Mouse (Mus musculus) gastrocnemius, postnatal 25 days (tissue): ENCODE data around the gene Rsad1. TPM values are rescaled to one million over a fixed set of nuclear protein-coding genes. Genes with fewer than 3 reads are reported as not detected.

Source experiments
- DNase-seq: peaks from one replicate; pipeline ENCODE4 v3.0.0; 2022
- total RNA-seq, 2 experiments: library from RNA; stranded (reverse); gene quantifications; 1 replicate in 1 of 2; 2 replicates in 1 of 2; pipeline ENCODE4 v1.2.3; 2021

Gene Rsad1
- total RNA-seq, 2 experiments from 2014 or later = 2.6 to 4.1 TPM

DNA sequence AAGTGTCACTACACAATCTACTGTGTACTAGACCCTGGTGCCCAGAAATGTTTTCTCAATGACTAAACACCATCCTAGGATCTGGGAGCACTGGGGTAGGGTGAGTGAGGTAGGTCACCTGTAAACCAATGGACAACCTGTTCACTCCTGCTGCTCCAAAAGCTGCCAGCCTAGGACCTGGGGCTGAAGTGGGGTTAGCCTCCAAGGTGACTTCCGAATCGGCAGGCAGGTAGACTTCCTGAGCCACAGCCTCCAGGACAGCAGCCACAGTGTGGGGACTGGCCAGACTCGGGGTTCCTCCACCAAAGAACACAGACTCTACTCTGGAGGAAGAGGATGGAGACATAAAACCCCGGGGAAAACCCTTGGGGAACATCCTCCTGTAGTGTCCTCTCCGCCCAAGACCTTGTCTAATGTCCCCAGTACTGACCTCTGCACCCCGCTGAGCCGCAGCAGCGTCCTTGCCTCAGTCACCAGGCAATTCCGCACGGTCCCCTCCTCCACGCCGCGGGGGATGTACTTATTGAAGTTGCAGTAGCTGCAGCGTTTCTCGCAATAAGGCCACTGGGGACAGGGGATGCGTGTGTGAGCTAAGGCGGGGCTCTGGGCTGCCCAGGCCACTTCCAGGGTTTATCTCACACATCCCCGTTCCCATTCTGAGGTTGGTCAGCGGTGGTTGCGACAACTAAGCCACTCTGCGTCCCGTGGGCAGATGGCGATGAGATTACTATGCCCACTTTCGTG, 842 bp downstream of the Rsad1 start:
- DNase-seq = peak; percentile 34

DNA sequence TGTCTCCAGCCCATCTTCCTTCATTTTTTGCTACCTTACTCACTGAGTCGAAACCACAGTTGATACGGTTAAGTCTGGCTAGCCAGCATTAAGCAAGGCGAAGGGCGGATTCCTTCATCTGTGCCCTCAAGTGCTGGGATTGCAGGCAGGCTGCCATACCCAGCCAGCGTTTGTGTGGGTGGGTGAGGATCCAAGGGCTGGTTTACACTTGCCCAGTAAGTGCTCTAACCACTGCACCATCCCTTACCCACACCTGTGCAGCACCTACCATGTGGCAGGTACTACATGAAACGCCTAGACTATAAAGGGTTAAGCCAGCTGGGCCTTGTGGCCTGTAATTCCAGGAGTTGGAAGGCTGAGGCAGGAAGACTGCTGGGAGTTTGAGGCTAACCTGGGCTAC, 1.8 kb downstream of the Rsad1 start:
- no peak for DNase-seq

DNA sequence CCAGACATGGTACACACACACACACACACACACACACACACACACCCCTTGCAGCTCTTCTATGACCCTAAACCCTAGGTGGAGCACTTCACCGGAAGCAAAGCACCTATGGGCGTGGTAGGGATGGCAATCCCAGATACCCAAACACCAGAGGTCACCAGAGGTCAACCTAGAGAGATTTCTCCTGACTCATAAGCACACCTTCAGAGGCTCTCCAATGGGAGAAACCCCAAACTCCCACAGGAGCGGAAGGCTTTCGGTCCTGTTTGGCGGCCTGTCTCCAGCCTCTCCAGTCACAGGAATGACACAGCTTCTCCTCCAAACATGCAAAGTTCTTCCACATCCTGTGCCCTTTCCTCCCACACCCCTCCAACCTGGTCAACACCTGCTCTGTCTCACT, 2.7 kb downstream of the Rsad1 start:
- DNase-seq = no peak

- peak; percentile 27 for DNase-seq
Measured at GRCm38 (mm10) chr11:94544422-94544821, 4.6 kb downstream of the Rsad1 start.

- peak; percentile 83 for DNase-seq
Measured at GRCm38 (mm10) chr11:94543932-94544331, 5.1 kb downstream of the Rsad1 start.

- DNase-seq = no peak
Measured at GRCm38 (mm10) chr11:94543344-94543743, 5.7 kb downstream of the Rsad1 start.

DNA sequence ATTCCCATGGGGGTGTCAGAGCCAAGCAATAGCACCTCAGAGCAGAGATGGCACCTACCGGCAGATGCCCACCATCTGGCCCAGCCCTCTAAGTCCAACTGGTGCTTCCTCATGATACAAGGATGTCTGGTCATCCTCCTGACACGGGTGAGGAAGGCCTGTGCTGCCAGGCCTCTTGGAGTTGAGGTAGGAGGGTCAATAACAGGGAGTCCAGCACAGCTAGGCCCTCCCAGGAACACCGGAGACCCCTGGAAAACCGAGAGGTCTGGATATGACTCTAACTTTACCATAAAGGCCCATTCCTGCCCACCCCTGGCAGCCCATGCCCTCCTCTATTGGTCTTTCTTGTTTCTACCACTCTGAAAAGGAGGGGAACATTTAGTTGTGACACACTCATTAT, 6.7 kb downstream of the Rsad1 start:
- DNase-seq = no peak

- no peak for DNase-seq
Measured at GRCm38 (mm10) chr11:94539761-94540160, 9.3 kb downstream of the Rsad1 start.

- no peak for DNase-seq
Measured at GRCm38 (mm10) chr11:94538733-94539292, 10.2 kb downstream of the Rsad1 start.

- DNase-seq = no peak
Measured at GRCm38 (mm10) chr11:94533171-94533570, 15.9 kb downstream of the Rsad1 start.

DNA sequence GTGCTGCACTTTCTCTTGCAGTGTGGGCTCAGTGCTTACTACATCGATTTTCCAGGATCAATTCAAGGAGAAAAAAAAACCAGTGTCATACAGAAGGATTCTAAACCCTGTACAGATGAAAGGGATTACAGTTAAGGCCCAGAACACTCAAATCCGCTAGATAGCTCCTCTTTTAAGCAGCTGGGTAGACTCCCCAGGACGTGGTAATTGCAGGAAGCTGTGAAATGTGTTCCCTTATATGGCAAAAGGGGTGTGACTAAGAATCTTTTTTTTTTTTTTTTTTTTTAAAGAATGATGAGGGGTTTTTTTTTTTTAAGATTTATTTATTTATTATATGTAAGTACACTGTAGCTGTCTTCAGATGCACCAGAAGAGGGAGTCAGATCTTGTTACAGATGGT, 20.2 kb downstream of the Rsad1 start:
- no peak for DNase-seq

- no peak for DNase-seq
Measured at GRCm38 (mm10) chr11:94526171-94526879, 22.7 kb downstream of the Rsad1 start.

DNA sequence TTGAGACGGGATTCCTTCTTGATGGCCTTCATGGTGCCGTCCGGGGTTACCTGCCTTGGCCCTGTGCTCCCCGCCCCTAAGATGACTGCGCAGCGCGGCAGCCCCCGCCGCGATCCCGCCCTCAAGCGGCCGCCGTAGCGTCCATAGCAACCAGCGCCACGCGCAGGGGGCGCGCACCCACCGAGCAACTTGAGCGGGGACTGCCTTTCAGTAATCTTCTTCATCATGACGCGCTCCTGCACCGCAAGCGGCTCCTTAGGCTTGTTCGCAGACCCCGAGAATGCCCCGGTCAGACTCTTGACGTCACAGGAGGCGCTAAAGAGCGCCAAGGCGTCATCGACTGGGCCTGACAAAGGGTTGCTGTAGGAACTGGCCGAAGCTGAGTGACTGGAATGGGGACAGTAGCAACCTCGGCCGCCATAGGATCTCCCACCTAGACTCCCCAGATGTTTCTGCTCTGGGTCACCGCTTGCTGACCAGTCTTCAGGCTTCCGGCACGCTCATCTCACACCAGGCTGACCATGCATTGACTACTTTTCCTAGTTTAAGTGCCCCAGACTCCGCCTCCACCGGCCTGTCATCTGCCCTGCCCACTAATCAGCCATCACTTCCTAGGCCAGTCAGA, 27.7 kb downstream of the Rsad1 start, which contains the start of gene Mycbpap:
TSS of gene Mycbpap (minus strand) at position 524 of the 625 bp plus-strand sequence.
- DNase-seq = no peak

DNA sequence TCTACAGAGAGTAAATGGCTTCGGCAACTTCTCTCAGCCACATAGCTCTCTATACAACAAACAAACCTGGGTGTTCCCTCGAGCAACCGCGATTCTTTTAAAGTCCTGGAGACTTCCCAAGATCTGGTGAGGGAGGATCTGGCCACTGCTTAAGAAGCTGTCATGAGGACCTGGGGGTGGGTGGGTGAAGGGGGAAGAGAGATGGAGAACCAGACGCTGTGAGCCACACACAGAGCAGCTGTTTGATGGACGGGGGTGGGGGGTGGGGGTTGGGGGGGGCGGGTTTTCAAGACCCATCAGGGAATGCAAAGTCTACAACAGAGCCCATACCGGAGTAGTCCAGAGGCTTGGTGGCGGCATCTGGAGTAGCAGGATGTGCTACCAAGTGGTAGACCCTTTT, 35.6 kb downstream of the Rsad1 start:
- DNase-seq = no peak

- no peak for DNase-seq
Measured at GRCm38 (mm10) chr11:94508976-94509375, 40.1 kb downstream of the Rsad1 start.

- DNase-seq = no peak
Measured at GRCm38 (mm10) chr11:94501482-94501881, 47.6 kb downstream of the Rsad1 start.

DNA sequence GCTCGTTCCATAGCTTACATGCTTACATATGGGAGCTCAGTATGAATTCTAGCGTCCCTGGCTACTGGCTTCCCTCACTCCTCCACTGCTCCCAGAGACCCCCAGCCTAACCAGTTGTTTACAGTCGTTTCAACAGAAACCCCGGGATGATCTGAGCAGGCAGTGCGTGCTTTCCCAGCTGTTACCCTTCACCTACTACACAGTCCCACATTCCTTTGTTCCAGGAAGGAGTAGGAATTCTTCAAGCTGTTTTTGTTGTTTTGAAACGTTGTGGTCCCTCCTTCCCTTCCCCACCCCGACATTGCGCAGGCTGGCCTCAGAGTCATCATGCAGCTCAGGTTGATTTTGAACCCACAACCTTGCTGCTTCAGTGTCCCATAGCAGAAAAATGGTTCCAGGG, 48.7 kb downstream of the Rsad1 start:
- DNase-seq = no peak

DNA sequence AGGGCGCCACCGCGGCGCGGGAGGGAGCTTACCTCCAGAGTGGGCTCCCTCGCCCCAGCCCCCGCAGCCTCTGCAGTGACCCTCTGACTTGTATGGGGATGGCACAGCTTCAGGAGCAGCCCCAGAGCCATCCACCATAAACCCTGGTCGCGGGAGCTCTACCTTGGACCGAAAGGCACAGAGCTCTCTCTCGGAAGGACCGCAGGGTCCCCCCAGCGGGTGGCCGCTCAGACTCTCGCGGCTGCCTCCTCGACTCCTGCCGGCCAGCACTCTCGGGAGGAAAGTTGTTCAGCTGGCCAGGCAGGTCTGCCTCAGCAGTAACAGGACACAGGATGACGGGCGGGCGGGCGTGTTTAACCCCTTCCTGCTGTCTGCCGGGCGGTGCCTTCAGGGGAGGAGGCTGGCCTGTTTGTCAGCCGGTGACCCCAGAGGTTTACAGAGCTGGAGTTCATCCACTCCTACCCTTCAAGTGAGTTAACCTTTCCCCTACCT, 49.3 kb downstream of the Rsad1 start, which contains the start of gene Epn3:
TSS of gene Epn3 (minus strand) at position 314 of the 492 bp plus-strand sequence.
- no peak for DNase-seq

- no peak for DNase-seq
Measured at GRCm38 (mm10) chr11:94499035-94499434, 50.0 kb downstream of the Rsad1 start.

- peak; percentile 22 for DNase-seq
Measured at GRCm38 (mm10) chr11:94498093-94498996, 50.7 kb downstream of the Rsad1 start.

- DNase-seq = no peak
Measured at GRCm38 (mm10) chr11:94495415-94495814, 53.6 kb downstream of the Rsad1 start.

DNA sequence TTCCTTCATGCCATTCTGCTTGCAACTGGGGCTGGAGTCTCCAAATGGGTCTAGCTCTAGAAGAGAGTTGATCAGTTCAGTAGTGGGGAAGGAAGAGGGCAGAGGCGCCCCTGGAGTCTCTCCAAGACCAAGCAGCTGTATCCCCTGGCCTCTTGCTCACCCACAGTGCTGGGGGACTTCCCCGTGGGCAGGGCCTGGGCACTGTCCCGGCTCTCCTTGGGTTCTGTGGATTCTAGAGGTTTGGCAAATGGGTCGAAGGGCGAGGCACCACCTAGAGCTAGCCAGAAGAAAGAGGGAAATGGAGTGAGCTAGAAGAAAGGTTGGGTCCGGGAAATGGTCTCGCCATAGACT, 57.3 kb downstream of the Rsad1 start:
- no peak for DNase-seq
